In genomic region chr11:29680771-29681170, GRCm38 (mm10) we compare ENCODE assay signal across 22 mouse cellular contexts.
"Had no signal": no experiment of that assay in that cellular context is flagged by ENCODE, and none has a peak within 500 bp of the region (broad histone marks: within the 10 kb centered on the region; RNA-seq: fewer than 3 reads in every experiment).

No protein-coding gene starts in this region.

- DNase-seq: kidney, adult 8-10 months; kidney, postnatal 10 days; kidney, postnatal 36 days; liver; lung, adult 18-20 months; lung, postnatal 10 days; lung, postnatal 36 days; right cerebral cortex, postnatal 25 days; thymus, adult 18-20 months; thymus, postnatal 4 days had no signal

- H3K27ac ChIP-seq: kidney, embryonic 15.5 days; limb, embryonic 10.5 days; limb, embryonic 13.5 days; liver, embryonic 12.5 days; liver, embryonic 15.5 days; lung, embryonic 15.5 days; midbrain, embryonic 10.5 days; midbrain, embryonic 13.5 days; neural tube, embryonic 13.5 days; stomach, embryonic 15.5 days had no signal

- H3K4me3 ChIP-seq: kidney, embryonic 15.5 days; limb, embryonic 10.5 days; limb, embryonic 13.5 days; liver, embryonic 12.5 days; liver, embryonic 15.5 days; lung, embryonic 15.5 days; megakaryocyte, embryonic 14.5 days; midbrain, embryonic 10.5 days; midbrain, embryonic 13.5 days; myocyte; neural tube, embryonic 13.5 days; stomach, embryonic 15.5 days had no signal
